Comparison of ENCODE assay signal across 17 mouse cellular contexts in the genomic region with DNA sequence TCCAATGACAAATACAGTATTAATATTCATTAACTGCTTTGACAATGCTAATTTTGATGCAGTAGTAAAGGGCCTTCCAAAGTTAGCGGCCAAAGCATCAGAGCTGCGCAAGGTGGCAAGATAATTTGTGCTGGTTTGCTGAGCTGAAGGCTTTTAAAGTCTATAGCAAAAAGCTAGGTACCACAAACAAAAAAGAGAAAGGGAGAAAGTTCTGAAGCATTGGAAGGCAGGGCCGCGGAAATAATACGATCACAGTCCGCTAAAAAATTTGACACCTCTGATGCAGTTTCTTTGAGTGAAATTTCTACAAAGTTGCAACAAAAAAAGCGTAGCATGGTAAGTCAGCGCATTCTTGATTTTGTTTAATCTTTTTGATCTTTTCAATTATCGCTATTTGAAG.
DNase-seq lines count a peak whose midpoint lies in the region; ATAC-seq lines count a peak whose summit lies in the region.
"Had no signal": no experiment of that assay in that cellular context is flagged by ENCODE, and none has a peak within 500 bp of the region (broad histone marks: within the 10 kb centered on the region; RNA-seq: fewer than 3 reads in every experiment).

No protein-coding gene starts in this region.

- H3K4me3 ChIP-seq in hindbrain, embryonic 12.5 days, result no peak overlapping the region
- no peak overlapping the region for H3K4me3 ChIP-seq in hindbrain, embryonic 13.5 days
- H3K4me3 ChIP-seq in forebrain, embryonic 13.5 days, result peak overlapping the region; percentile 10; the same call in 1 of the 2 replicates
- peak overlapping the region; percentile 23; the same call in 1 of the 2 replicates for H3K4me3 ChIP-seq in midbrain, embryonic 11.5 days (ENCODE audit: low read depth, low read length)

- peaks cover 42% of the 10 kb centered on the region for H3K4me1 ChIP-seq in hindbrain, embryonic 12.5 days
- H3K4me1 ChIP-seq in hindbrain, embryonic 13.5 days (replicated peaks), result peaks cover 23% of the 10 kb centered on the region
- H3K4me1 ChIP-seq in forebrain, embryonic 13.5 days, result peaks cover 73% of the 10 kb centered on the region
- H3K4me1 ChIP-seq in midbrain, embryonic 11.5 days (ENCODE audit: control insufficient read depth, insufficient read depth, low read length), result peaks cover 49% of the 10 kb centered on the region

- no peaks in the 10 kb centered on the region for H3K36me3 ChIP-seq in hindbrain, embryonic 12.5 days
- no peaks in the 10 kb centered on the region for H3K36me3 ChIP-seq in hindbrain, embryonic 13.5 days
- H3K36me3 ChIP-seq in forebrain, embryonic 13.5 days (ENCODE audit: poor library complexity, severe bottlenecking), result no peaks in the 10 kb centered on the region
- H3K36me3 ChIP-seq in midbrain, embryonic 11.5 days (ENCODE audit: control insufficient read depth, insufficient read depth, low read length), result no peaks in the 10 kb centered on the region
- H3K36me3 ChIP-seq: embryonic facial prominence, embryonic 12.5 days; heart, embryonic 12.5 days had no signal

- H3K9me3 ChIP-seq in hindbrain, embryonic 12.5 days (replicated peaks), result no peaks in the 10 kb centered on the region
- H3K9me3 ChIP-seq in hindbrain, embryonic 13.5 days, result no peaks in the 10 kb centered on the region
- H3K9me3 ChIP-seq in forebrain, embryonic 13.5 days (replicated peaks), result no peaks in the 10 kb centered on the region
- H3K9me3 ChIP-seq in midbrain, embryonic 11.5 days (ENCODE audit: control insufficient read depth, low read length), result no peaks in the 10 kb centered on the region
- H3K9me3 ChIP-seq: embryonic facial prominence, embryonic 12.5 days; heart, embryonic 12.5 days had no signal

- H3K9ac ChIP-seq in hindbrain, embryonic 12.5 days, result no peak overlapping the region
- H3K9ac ChIP-seq in hindbrain, embryonic 13.5 days, result no peak overlapping the region
- H3K9ac ChIP-seq in forebrain, embryonic 13.5 days, result no peak overlapping the region
- H3K9ac ChIP-seq in midbrain, embryonic 11.5 days (ENCODE audit: low read length), result no peak overlapping the region; the same call in 1 of the 2 replicates

- no peak for ATAC-seq in hindbrain, embryonic 12.5 days (ENCODE audit: low FRiP score)
- no peak for ATAC-seq in hindbrain, embryonic 13.5 days (ENCODE audit: low FRiP score)
- ATAC-seq in forebrain, embryonic 13.5 days, result no peak
- 0 out of 2 replicates have a peak, but pooled peaks have one; percentile 11 for ATAC-seq in midbrain, embryonic 11.5 days (ENCODE audit: low FRiP score)
- ATAC-seq: liver, postnatal 0 days had no signal

- H3K4me2 ChIP-seq in hindbrain, embryonic 12.5 days (replicated peaks), result peak overlapping the region; percentile 19; the same call in 1 of the 2 replicates
- H3K4me2 ChIP-seq in hindbrain, embryonic 13.5 days, result no peak overlapping the region
- H3K4me2 ChIP-seq in forebrain, embryonic 13.5 days, result peak overlapping the region; percentile 41
- H3K4me2 ChIP-seq in midbrain, embryonic 11.5 days, result peak overlapping the region; percentile 18

- WGBS in hindbrain, embryonic 12.5 days, result 33% methylated on average over 9 of the region's 9 CpGs
- WGBS in hindbrain, embryonic 13.5 days, result 19% methylated on average over 9 of the region's 9 CpGs
- WGBS in forebrain, embryonic 13.5 days, result 4% methylated on average over 9 of the region's 9 CpGs
- WGBS in midbrain, embryonic 11.5 days, result 24% methylated on average over 9 of the region's 9 CpGs

- peaks cover 53% of the 10 kb centered on the region for H3K27me3 ChIP-seq in hindbrain, embryonic 12.5 days
- H3K27me3 ChIP-seq in hindbrain, embryonic 13.5 days, result peaks cover 84% of the 10 kb centered on the region
- peaks cover 69% of the 10 kb centered on the region for H3K27me3 ChIP-seq in forebrain, embryonic 13.5 days
- H3K27me3 ChIP-seq in midbrain, embryonic 11.5 days (ENCODE audit: control insufficient read depth, insufficient read depth, low read length), result no peaks in the 10 kb centered on the region; the same call in none of the 2 replicates
- H3K27me3 ChIP-seq: embryonic facial prominence, embryonic 12.5 days; heart, embryonic 12.5 days had no signal

- DNase-seq in midbrain, embryonic 11.5 days (ENCODE audit: low spot score, missing footprints), result peak; percentile 95
- DNase-seq in cerebellum, postnatal 4 days (ENCODE audit: low spot score in 2 of 2), result no peak
- DNase-seq in frontal cortex, adult 2 months (ENCODE audit: extremely low spot score in 1 of 2, low spot score in 1 of 2), result no peak
- DNase-seq in lung, adult 18-20 months, result no peak
- DNase-seq: adrenal gland, postnatal 25 days; B cell, adult 2 months; cerebellum, adult 11-12 months; kidney, adult 11 months; liver, postnatal 0 days; retina, postnatal 1 day; right cerebral cortex, postnatal 4 days; thymus, adult 2 months had no signal

- no peak overlapping the region for H3K27ac ChIP-seq in hindbrain, embryonic 12.5 days
- H3K27ac ChIP-seq in hindbrain, embryonic 13.5 days, result no peak overlapping the region
- peak overlapping the region; percentile 51; the same call in 1 of the 2 replicates for H3K27ac ChIP-seq in forebrain, embryonic 13.5 days
- H3K27ac ChIP-seq in midbrain, embryonic 11.5 days (ENCODE audit: low read depth, low read length), result 0 out of 2 replicates have a peak overlapping the region, but pooled peaks have one; percentile 3
- H3K27ac ChIP-seq: embryonic facial prominence, embryonic 12.5 days had no signal

Comparison
In these comparisons a context has a peak if more than half of its experiments do, and no peak if none do; other contexts are left out.
1. H3K27ac ChIP-seq: peak in forebrain, embryonic 13.5 days (single experiment) and midbrain, embryonic 11.5 days (single experiment); none in hindbrain, embryonic 12.5 days (single experiment) and hindbrain, embryonic 13.5 days (single experiment).
2. H3K4me3 ChIP-seq: peak in forebrain, embryonic 13.5 days (single experiment) and midbrain, embryonic 11.5 days (single experiment); none in hindbrain, embryonic 12.5 days (single experiment) and hindbrain, embryonic 13.5 days (single experiment).